Mouse (Mus musculus): ENCODE measurements at regions not wholly inside any gene's neighbourhood (a gene's known extent, or its start where the extent isn't known, plus 50 kb on each side); places are given as distances from the start of the nearest gene placed in this dataset.
A peak's percentile ranks its signal among the peaks of the same experiment; 100 is the strongest.

DNA sequence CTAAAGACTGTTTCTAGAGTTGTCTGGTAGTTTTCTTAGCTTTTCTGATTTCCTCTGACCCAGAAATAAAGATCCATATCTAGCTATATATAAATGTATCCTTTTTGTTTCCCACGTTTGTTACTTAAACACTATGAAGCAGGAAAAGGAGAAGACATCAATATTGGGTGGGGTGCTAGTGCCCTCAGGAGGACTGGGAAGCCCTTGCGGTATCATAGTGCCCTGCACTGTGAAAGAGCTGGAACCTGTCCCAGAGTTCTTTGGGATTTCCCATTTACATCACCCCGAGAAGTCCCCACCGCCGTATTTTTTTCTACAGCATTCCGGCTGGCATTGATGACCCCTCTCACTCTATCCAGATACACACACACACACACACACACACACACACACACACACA lies 119.3 kb upstream of the Hmgn3 start:
- no peak for DNase-seq

- no peak for DNase-seq
These were observed 113.0 kb upstream of the Hmgn3 start for GRCm38 (mm10) chr9:83259511-83259910.

DNA sequence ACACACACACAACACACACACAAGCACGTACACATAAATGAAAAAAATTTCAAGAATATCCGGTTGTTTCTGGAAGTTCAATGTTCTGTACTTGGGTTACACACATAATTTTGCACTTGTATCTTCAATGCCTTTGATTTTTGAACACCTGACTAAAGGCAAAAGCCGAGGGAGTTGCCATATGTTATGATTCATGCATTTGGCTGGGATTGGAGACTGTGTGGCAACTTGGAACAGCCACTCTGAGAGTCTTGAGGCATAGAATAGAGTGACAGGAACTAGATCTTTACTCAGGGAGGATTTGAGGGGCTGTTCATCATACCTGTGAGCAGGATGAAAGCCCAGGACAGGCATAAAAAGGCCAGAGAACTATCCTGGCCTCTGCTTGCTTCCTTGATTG lies 112.5 kb upstream of the Hmgn3 start:
- DNase-seq, result no peak

DNA sequence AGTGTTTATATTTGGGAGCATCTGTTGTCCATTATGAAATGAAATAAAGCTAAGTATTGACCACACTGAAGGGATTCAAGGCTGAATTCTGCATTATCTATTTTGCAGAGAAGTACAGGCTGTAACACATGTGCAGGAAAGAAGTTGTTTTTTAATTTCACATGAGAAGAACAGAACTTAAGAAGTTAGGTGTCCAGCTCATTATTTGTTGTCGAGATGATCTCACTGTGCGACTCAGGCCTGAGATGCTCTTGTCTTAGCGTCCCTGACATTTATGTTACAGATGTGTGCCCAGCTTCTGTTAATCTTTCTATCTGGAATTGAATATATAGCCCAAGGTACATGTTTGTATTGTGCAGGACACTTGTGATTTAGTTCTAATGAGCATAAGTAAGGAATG lies 112.0 kb upstream of the Hmgn3 start:
- no peak for DNase-seq

DNA sequence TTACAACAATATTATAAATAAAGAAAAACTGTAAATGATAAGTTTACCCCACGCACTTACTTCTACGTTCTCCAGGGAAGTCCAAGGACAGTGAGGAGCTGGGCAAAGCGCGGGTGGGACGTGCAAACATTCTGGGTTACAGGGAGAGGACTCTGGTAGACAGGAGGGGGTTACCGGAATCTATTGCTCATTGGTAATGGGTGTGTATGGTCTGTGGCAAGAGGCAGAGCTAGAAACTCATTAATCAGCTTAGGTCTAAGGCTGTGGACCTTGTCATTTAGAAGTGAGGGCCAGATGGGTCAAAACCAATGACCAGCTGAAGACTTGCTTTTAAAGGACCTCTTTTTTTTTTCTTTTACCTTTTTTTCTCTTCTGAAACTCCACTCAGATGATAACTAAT lies 107.9 kb upstream of the Hmgn3 start:
- DNase-seq, result no peak

GRCm38 (mm10) chr9:83253789-83254188 lies 107.3 kb upstream of the Hmgn3 start:
- DNase-seq, result no peak

DNA sequence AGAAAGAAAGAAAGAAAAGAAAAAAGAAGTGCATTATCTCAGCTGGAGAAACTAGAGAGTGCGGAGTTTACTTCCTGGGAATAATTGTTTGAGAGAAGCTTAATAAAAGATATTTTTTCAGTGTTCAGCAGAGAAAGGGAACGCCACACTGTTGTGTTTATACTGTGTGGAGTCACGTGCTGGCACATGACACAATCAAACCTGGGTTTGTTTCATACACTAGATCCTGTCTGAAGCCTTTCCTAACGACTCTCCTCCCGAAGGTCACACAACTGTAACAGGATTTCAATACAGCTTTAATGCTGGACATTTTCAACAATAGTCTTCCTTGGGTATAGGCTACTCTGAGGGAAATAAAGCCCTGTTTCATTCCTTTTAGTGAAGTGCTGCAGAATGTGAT lies 105.3 kb upstream of the Hmgn3 start:
- no peak for DNase-seq

DNA sequence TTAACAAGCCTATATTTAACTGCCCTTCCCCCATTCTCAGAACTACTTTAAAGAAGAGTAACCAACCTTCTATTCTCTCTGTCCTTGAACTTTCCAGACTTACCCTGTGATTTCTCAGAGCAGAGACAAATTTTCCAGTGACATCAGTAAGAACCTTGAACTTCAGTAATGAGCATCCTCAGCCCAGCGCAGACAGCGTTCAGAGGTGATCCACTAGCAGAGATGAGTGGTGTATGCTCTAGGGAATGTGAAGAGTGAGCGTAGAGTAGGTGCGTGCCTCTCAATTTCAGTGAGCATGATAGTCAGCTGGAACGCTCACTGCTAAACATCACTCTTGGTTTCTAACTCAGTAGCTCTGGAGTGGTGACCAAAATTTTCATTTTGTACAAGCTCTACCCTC lies 103.4 kb upstream of the Hmgn3 start:
- DNase-seq, result no peak

DNA sequence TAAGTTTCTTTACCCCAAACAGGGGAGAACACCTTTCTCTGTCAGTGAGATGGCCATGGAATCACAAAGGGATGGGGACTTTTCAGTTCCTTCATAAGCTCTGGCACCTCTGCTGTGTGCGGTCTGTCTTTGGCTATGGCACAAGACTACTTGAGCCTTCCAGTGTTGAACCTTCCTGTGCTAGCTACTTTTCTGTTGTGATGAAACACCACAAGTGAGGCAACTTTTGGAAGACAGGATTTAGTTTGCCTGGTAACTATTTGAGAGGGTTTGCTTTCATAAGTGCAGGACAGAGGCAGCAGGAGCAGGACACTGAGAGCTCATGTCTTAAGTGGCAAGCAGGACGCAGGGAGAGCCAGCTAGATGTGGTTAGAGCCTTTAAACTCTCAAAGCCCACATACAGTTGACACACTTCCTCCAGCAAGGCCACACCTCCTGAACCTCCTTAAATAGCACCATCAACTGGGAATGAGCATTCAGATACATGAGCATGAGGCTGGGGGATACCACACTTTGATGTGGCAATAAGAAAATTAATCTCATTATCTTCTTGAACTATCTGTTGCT lies 101.8 kb upstream of the Hmgn3 start:
- DNase-seq, result no peak

DNA sequence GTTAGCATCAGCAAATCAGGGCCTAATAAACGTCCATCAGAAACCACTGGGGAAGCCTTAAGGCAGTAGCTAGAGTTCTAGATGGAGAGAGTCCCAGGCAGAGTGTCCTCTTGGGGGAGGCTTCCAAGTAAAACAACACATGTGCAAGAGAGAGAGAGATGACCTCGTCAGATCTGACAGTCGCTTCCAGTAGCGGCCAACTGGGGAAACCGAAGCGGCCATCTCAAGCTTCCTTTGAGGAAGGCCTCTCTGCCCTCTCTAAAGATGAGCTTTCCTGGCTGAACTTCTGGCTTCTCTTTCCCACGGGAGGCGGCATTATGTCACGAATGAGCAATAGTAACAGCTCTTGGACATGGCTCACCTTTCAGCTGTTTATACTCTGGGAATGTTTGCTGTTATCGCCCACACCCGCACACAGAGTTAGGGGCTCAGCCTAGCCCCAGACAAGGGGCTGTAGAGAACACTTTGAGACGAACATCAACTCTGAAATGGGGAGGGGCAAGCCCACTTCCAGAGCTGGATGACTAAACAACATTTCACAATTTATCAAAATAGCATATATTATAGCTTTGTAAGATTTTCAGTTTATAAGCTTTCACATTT lies 100.7 kb upstream of the Hmgn3 start:
- DNase-seq, result no peak

- DNase-seq, result no peak
These were observed 94.6 kb upstream of the Hmgn3 start for GRCm38 (mm10) chr9:83241119-83241518.

- DNase-seq, result peak; percentile 10
These were observed 92.6 kb upstream of the Hmgn3 start for GRCm38 (mm10) chr9:83239097-83239496.

DNA sequence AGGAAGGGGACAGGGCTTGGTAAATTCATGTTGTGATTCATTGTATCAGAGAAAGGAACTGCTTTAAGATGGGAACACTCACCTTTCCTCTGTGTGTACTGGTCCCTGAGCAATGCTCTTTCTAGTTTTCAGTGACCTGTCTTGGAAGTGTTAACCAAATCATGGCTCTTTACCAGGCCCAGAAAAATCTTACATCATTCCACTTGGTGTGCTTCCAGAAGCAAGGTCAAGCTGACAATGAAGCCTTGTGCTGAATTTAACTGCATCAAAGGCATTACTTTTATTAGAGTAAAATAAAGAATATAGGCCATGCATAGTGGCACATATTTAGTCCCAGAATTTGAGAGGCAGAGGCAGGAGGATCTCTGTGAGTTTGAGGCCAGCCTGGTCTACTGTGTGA lies 75.4 kb upstream of the Hmgn3 start:
- no peak for DNase-seq

- no peak for DNase-seq
These were observed 56.1 kb upstream of the Hmgn3 start for GRCm38 (mm10) chr9:83202583-83202982.

DNA sequence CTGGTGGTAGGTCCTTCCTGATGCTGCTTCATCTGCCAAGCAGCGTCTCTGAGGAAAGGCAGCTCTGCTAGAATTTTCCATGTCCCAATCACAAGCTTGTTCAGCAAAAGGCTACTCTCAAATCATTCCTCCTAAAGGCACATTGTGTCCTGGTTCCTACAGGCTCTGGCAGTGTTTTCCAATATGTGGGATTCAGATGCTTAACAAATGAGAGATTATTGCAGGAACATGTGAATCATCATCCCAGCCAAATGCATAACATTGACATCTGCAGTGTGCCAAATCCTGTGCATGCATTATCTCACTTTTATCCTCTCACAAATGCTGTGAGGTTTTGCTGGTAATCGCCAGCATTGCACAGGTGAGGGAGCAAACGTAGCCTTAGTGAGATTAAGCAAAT lies 53.3 kb upstream of the Hmgn3 start:
- DNase-seq, result no peak

- no peak for DNase-seq
These were observed 52.7 kb upstream of the Hmgn3 start for GRCm38 (mm10) chr9:83199176-83199575.

- no peak for DNase-seq
These were observed 50.5 kb upstream of the Hmgn3 start for GRCm38 (mm10) chr9:83197013-83197412.
